Mouse (Mus musculus): ENCODE data around the gene Ankrd61. TPM values are rescaled to one million over a fixed set of nuclear protein-coding genes. Genes with fewer than 3 reads are reported as not detected.
A peak's percentile ranks its signal among the peaks of the same experiment; 100 is the strongest.

Ankrd61 gene
- polyA plus RNA-seq (2015; fragmentation: Nextera tagmentation; extraction: Ambion mirVana): 0.29 and 0.62 TPM in 2 replicates

DNA sequence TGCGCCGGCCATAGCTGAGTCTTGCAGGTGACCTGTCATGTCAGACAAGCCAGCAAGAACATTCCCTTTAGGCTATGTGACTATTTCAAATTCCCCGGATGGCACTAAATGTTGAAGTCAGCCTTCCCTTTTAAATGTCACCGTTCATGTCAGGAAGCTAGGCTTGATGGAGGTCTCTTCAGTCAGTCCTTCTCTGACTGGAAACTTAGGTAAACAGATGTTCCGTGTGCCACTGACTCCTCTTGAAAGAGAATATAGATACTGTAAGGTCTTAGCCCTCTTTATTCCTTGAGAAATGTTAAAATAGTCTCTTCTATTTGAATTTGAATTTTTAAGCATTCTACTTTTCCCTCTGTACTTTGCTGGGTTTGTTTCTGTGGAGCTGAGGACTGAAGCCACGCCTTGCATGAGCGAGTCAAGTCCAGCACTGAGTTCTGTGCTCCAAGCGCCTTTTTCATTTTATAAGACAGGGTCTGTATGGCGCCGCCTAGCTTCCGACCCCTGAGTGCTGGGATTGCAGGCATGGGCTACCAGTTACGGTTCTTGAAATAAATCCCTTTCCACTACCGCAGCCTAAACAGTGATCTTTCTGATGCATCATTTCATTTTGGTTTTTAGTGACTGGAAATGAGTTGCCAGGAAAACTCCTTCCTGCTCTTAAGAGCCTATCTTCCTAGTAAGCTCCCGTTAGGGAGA lies at the start of gene Ankrd61:
Ankrd61 (minus strand) TSS at position 51 of the 696 bp plus-strand sequence.
- Histone ChIP-seq H3K9ac (replicated peaks; ENCODE audit: low read length) (no peak within 1 kb of the TSS), H3K9me3 (ENCODE audit: low read length) (no peaks in the 10 kb centered on the region)
- 91% methylated on average over 14 of the region's 14 CpGs for WGBS

DNA sequence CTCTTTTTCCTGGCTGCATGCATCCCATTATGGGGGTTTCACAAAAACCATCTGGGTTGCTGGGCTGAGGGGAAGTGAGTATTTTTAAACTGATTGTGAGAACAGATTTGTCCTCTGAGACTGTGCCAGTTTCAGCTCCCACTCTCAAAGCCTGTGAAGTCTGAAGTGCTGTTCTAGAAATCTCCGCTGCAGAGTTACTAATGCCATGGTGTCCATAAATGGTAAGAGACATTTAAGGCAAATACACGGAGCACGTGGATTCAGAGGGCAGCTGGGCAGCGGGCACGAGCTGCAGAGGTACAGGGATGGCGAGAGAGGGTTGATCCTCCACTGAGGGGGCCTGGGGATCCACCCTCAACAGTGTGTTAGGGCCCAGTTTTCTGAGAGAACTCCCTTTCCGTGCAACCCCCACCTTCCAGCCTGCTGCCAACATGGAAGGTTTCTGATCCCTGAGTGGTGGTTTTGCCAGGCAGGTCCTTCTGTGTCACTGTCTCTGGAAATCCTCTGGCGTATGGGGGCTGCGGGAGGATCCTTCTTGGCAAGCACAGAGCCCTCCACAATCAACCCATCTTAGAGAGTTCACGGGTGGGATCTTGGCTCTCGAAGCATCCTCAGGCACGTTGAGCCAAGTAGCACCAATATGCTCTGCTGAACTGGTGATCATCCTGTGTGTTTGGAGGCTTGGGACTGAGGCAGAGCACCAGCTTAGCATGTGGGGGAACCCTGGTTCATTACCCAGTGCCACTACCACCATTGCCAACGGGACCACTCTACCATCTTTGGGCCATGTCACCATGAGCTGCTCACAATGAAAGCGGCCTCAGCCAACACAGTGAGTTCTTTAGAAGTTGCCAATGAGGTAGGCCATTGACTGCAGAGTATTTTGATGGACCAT lies 46.0 kb upstream of the Ankrd61 start:
- H3K27ac ChIP-seq (ENCODE audit: low read length): no peak overlapping the region
- H3K4me2 ChIP-seq (replicated peaks; ENCODE audit: low read depth, low read length): no peak overlapping the region
- no peak for ATAC-seq (ENCODE audit: low FRiP score, low TSS enrichment)
- H3K36me3 ChIP-seq (ENCODE audit: insufficient read depth, low read length): no peaks in the 10 kb centered on the region
- H3K4me3 ChIP-seq (ENCODE audit: low read length): no peak overlapping the region
- H3K4me1 ChIP-seq (ENCODE audit: insufficient read depth, low read length): no peaks in the 10 kb centered on the region
- H3K9me3 ChIP-seq (ENCODE audit: low read length): no peaks in the 10 kb centered on the region
- 90% methylated on average over 14 of the region's 14 CpGs for WGBS
- H3K9ac ChIP-seq (replicated peaks; ENCODE audit: low read length): no peak overlapping the region
- H3K27me3 ChIP-seq (ENCODE audit: insufficient read depth, low read length): no peaks in the 10 kb centered on the region

More for the DNA sequence above, at the start of gene Ankrd61:
- Histone ChIP-seq H3K4me3 (ENCODE audit: low read length) (no peak within 1 kb of the TSS), H3K27ac (ENCODE audit: low read length) (no peak within 1 kb of the TSS), H3K36me3 (ENCODE audit: insufficient read depth, low read length) (peaks cover 50% of the 10 kb centered on the region), H3K27me3 (ENCODE audit: insufficient read depth, low read length) (no peaks in the 10 kb centered on the region), H3K4me1 (ENCODE audit: insufficient read depth, low read length) (no peaks in the 10 kb centered on the region), H3K4me2 (replicated peaks; ENCODE audit: low read depth, low read length) (no peak within 1 kb of the TSS)
- ATAC-seq (ENCODE audit: low FRiP score, low TSS enrichment): no peak

DNA sequence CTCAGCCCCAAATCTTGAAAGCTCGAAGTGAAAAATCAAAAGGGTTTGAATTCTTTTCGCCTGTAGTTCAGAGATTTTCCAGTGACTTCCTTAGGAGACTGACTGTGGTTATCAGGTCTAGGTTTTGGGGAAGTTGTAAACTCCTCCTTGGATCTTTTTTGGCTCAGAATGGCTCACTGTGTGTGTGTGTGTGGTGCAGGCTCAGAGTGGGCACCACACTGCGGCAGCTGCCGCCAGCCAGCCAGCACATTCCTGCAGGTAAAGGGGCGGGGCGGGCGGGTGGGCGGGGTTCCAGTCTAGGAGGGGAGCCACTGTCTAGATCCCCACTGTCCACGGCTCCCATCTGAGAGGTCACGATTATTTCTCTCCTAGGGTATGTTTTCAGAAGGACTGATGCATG lies 44.1 kb upstream of the Ankrd61 start:
- Histone ChIP-seq H3K27ac (ENCODE audit: low read length) (no peak overlapping the region), H3K4me3 (ENCODE audit: low read length) (no peak overlapping the region), H3K4me1 (ENCODE audit: insufficient read depth, low read length) (no peaks in the 10 kb centered on the region), H3K9ac (replicated peaks; ENCODE audit: low read length) (no peak overlapping the region), H3K27me3 (ENCODE audit: insufficient read depth, low read length) (no peaks in the 10 kb centered on the region), H3K4me2 (replicated peaks; ENCODE audit: low read depth, low read length) (peak overlapping the region; percentile 30; the same call in 1 of the 2 replicates), H3K9me3 (ENCODE audit: low read length) (no peaks in the 10 kb centered on the region), H3K36me3 (ENCODE audit: insufficient read depth, low read length) (no peaks in the 10 kb centered on the region)
- WGBS: 13% methylated on average over 10 of the region's 10 CpGs
- ATAC-seq (ENCODE audit: low FRiP score, low TSS enrichment): 0 out of 2 replicates have a peak, but pooled peaks have one; percentile 35

- Histone ChIP-seq H3K27me3 (ENCODE audit: insufficient read depth, low read length) (no peaks in the 10 kb centered on the region), H3K36me3 (ENCODE audit: insufficient read depth, low read length) (0 out of 2 replicates have a peak, but pooled peaks cover 5% of the 10 kb centered on the region), H3K4me1 (ENCODE audit: insufficient read depth, low read length) (no peaks in the 10 kb centered on the region), H3K9ac (replicated peaks; ENCODE audit: low read length) (no peak overlapping the region), H3K9me3 (ENCODE audit: low read length) (no peaks in the 10 kb centered on the region), H3K4me3 (ENCODE audit: low read length) (no peak overlapping the region), H3K4me2 (replicated peaks; ENCODE audit: low read depth, low read length) (no peak overlapping the region), H3K27ac (ENCODE audit: low read length) (no peak overlapping the region)
- WGBS: 87% methylated on average over 9 of the region's 9 CpGs
- no peak for ATAC-seq (ENCODE audit: low FRiP score, low TSS enrichment)
Measured at GRCm38 (mm10) chr5:143936156-143936555, 38.7 kb upstream of the Ankrd61 start.

- no peaks in the 10 kb centered on the region for H3K27me3 ChIP-seq (ENCODE audit: insufficient read depth, low read length)
- no peak overlapping the region for H3K27ac ChIP-seq (ENCODE audit: low read length)
- no peak overlapping the region for H3K4me2 ChIP-seq (replicated peaks; ENCODE audit: low read depth, low read length)
- no peak for ATAC-seq (ENCODE audit: low FRiP score, low TSS enrichment)
- H3K4me3 ChIP-seq (ENCODE audit: low read length): no peak overlapping the region
- H3K4me1 ChIP-seq (ENCODE audit: insufficient read depth, low read length): no peaks in the 10 kb centered on the region
- WGBS: 76% methylated on average over 1 of the region's 1 CpGs
- no peaks in the 10 kb centered on the region for H3K9me3 ChIP-seq (ENCODE audit: low read length)
- H3K9ac ChIP-seq (replicated peaks; ENCODE audit: low read length): no peak overlapping the region
- H3K36me3 ChIP-seq (ENCODE audit: insufficient read depth, low read length): peaks cover 22% of the 10 kb centered on the region
Measured at GRCm38 (mm10) chr5:143933875-143934274, 36.4 kb upstream of the Ankrd61 start.

- 90% methylated on average over 11 of the region's 11 CpGs for WGBS
- no peak for ATAC-seq (ENCODE audit: low FRiP score, low TSS enrichment)
Measured at GRCm38 (mm10) chr5:143933414-143933813, 35.9 kb upstream of the Ankrd61 start.

GRCm38 (mm10) chr5:143932831-143933230 lies 35.3 kb upstream of the Ankrd61 start, which contains the start of gene Rsph10b:
Gene Rsph10b (plus strand): TSS chr5:143933035.
- 23% methylated on average over 8 of the region's 8 CpGs for WGBS
- H3K27me3 ChIP-seq (ENCODE audit: insufficient read depth, low read length): no peaks in the 10 kb centered on the region
- no peaks in the 10 kb centered on the region for H3K9me3 ChIP-seq (ENCODE audit: low read length)
- no peak within 1 kb of the TSS for H3K4me2 ChIP-seq (replicated peaks; ENCODE audit: low read depth, low read length)
- no peak within 1 kb of the TSS for H3K9ac ChIP-seq (replicated peaks; ENCODE audit: low read length)
- no peak; the same call in 1 of the 2 replicates for ATAC-seq (ENCODE audit: low FRiP score, low TSS enrichment)
- H3K4me1 ChIP-seq (ENCODE audit: insufficient read depth, low read length): no peaks in the 10 kb centered on the region
- no peak within 1 kb of the TSS for H3K4me3 ChIP-seq (ENCODE audit: low read length)
- H3K36me3 ChIP-seq (ENCODE audit: insufficient read depth, low read length): peaks cover 29% of the 10 kb centered on the region
- no peak within 1 kb of the TSS for H3K27ac ChIP-seq (ENCODE audit: low read length)

More at GRCm38 (mm10) chr5:143933414-143933813, 35.9 kb upstream of the Ankrd61 start:
- no peak overlapping the region for H3K27ac ChIP-seq (ENCODE audit: low read length)
- no peak overlapping the region for H3K4me2 ChIP-seq (replicated peaks; ENCODE audit: low read depth, low read length)
- no peaks in the 10 kb centered on the region for H3K27me3 ChIP-seq (ENCODE audit: insufficient read depth, low read length)
- no peaks in the 10 kb centered on the region for H3K4me1 ChIP-seq (ENCODE audit: insufficient read depth, low read length)
- H3K4me3 ChIP-seq (ENCODE audit: low read length): no peak overlapping the region
- peaks cover 25% of the 10 kb centered on the region for H3K36me3 ChIP-seq (ENCODE audit: insufficient read depth, low read length)
- no peaks in the 10 kb centered on the region for H3K9me3 ChIP-seq (ENCODE audit: low read length)
- H3K9ac ChIP-seq (replicated peaks; ENCODE audit: low read length): no peak overlapping the region

GRCm38 (mm10) chr5:143931863-143932580 lies 34.5 kb upstream of the Ankrd61 start:
- peaks cover 30% of the 10 kb centered on the region for H3K36me3 ChIP-seq (ENCODE audit: insufficient read depth, low read length)
- 78% methylated on average over 6 of the region's 6 CpGs for WGBS
- H3K4me3 ChIP-seq (ENCODE audit: low read length): no peak overlapping the region
- H3K27ac ChIP-seq (ENCODE audit: low read length): no peak overlapping the region
- H3K4me2 ChIP-seq (replicated peaks; ENCODE audit: low read depth, low read length): no peak overlapping the region
- ATAC-seq (ENCODE audit: low FRiP score, low TSS enrichment): no peak
- no peaks in the 10 kb centered on the region for H3K4me1 ChIP-seq (ENCODE audit: insufficient read depth, low read length)
- H3K9ac ChIP-seq (replicated peaks; ENCODE audit: low read length): no peak overlapping the region
- no peaks in the 10 kb centered on the region for H3K9me3 ChIP-seq (ENCODE audit: low read length)
- no peaks in the 10 kb centered on the region for H3K27me3 ChIP-seq (ENCODE audit: insufficient read depth, low read length)

DNA sequence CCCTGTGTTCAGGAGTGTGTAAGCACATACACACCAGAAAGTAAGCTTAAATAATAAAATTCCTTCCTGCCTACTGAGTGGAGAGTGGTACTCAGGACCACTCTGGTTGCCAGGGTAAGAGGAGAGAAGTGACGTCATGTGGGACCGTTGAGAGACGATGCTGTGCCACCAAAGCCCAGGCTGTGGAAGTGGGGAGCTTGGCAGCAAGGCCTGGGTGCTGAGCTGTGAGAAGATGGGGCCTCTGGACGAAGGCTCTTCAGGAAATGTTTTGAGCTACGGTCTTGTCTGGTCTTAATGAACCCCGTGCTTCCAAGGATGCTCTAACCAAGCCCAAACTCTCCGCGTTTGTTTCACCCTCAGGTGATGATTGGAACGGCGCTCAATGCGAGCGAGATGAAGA lies 33.2 kb upstream of the Ankrd61 start:
- H3K4me1 ChIP-seq (ENCODE audit: insufficient read depth, low read length): no peaks in the 10 kb centered on the region
- H3K27ac ChIP-seq (ENCODE audit: low read length): no peak overlapping the region
- H3K4me2 ChIP-seq (replicated peaks; ENCODE audit: low read depth, low read length): no peak overlapping the region
- no peak for ATAC-seq (ENCODE audit: low FRiP score, low TSS enrichment)
- H3K36me3 ChIP-seq (ENCODE audit: insufficient read depth, low read length): peaks cover 42% of the 10 kb centered on the region
- no peaks in the 10 kb centered on the region for H3K9me3 ChIP-seq (ENCODE audit: low read length)
- 96% methylated on average over 12 of the region's 12 CpGs for WGBS
- no peaks in the 10 kb centered on the region for H3K27me3 ChIP-seq (ENCODE audit: insufficient read depth, low read length)
- no peak overlapping the region for H3K9ac ChIP-seq (replicated peaks; ENCODE audit: low read length)
- no peak overlapping the region for H3K4me3 ChIP-seq (ENCODE audit: low read length)

All from kidney, embryonic 16.5 days (tissue).